Mouse (Mus musculus) CD4-positive naive resting alpha-beta T cell, adult 57 days (primary cell): ENCODE measurements around the gene Plpp6. TPM values are rescaled to one million over a fixed set of nuclear protein-coding genes. Genes with fewer than 3 reads are reported as not detected.

Experiments used
- total RNA-seq: library from RNA; stranded (reverse); gene quantifications from one replicate; pipeline ENCODE4 v1.2.4, GENCODE M21; 2023

Plpp6 gene
- 16.3 TPM for total RNA-seq

DNA sequence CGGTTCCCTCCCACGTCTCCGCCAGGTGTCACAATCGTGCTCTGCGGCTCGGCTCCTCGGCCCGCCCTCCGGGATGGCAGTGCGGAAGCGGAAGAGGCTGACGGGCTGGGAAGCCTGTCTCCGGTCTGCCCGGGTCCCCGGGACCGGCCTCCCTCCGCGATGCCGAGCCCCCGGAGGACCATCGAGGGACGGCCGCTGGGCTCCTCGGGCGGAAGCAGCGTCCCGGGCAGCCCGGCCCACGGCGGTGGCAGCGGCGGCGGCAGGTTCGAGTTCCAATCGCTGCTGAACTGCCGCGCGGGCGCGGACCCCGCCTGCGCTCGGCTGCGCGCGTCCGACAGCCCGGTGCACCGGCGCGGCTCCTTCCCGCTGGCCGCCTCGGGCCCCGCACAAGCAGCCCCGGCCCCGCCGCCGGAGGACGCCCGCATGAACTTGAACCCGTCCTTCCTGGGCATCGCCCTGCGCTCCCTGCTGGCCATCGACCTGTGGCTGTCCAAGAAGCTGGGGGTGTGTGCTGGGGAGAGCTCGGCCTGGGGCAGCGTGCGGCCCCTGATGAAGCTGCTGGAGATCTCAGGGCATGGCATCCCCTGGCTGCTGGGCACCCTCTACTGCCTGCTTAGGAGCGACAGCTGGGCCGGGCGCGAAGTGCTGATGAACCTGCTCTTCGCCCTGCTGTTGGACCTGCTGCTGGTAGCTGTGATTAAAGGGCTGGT lies at the start of gene Plpp6:
Plpp6 (plus strand) TSS at position 112 of the 710 bp plus-strand sequence.

DNA sequence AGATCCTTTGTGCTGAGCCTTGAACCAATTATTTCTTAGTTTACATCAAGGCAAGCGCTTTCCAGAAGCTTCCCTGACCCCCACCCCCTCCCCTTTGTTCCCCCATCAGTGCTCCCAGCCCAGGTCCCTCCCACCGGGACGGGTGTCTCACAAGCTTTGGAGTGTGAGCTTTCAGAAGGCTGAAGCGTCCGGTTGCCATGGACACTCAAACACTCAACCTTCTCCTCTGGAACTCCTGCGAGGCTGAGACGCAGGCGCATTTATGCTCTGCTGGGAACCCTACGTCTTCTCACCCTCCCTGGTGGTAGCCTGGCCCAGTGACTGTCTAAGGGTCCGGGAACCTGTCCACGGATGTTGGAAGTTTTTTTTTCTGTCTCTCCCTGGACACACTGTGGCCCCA lies 3.9 kb downstream of the Plpp6 start, which contains the start of gene 4430402I18Rik:
4430402I18Rik (minus strand) TSS at position 149 of the 400 bp plus-strand sequence.

DNA sequence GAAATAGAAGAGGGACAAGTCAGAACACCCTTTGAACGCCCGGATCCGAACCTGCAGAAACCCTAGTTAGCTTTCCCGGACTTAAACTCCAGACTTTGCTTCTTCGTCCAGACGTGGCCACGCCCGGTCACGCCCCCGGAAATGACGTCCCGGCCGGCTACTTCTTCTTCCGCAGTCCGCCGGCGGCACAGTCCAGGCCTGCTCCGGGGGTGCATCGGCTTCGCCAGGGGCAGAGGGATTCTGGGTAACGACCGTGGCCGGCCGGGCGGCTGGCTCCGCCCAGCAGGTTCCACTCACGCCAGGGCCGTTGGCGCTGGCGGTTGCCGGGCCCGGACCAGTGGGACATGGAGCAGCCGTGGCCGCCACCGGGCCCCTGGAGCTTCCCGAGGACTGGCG lies 26.4 kb downstream of the Plpp6 start, which contains the start of gene Cdc37l1:
Cdc37l1 (plus strand) TSS at position 159 of the 396 bp plus-strand sequence.

Other genes starting within 250 kb of the Plpp6 start
- gene Slc1a1, start 128.9 kb upstream of the Plpp6 start, total RNA-seq: not detected
- 2.7 TPM for gene 4430402I18Rik, start 3.8 kb downstream of the Plpp6 start, total RNA-seq
- 52.6 TPM for gene Cdc37l1, start 26.4 kb downstream of the Plpp6 start, total RNA-seq
- 15.0 TPM for gene Ak3, start 84.0 kb downstream of the Plpp6 start, total RNA-seq
- 23.3 TPM for gene Rcl1, start 137.4 kb downstream of the Plpp6 start, total RNA-seq